Mouse (Mus musculus) small intestine, adult 2 months (tissue): ENCODE measurements around the gene Camk2n1.

ENCODE experiments used
- CTCF ChIP-seq: fragments of 200-500 bp; IDR thresholded peaks from 2 replicates; pipeline ENCODE4 v1.5.1; 2012; ENCODE audit warnings: low read depth, mild to moderate bottlenecking, control low read depth, inconsistent platforms, low read length, moderate library complexity, mixed read lengths; ENCODE audit not compliant: insufficient replicate concordance, insufficient read length; ENCODE audit errors: extremely low read depth
- POLR2A ChIP-seq: fragments of 200-500 bp; IDR thresholded peaks from 2 replicates; pipeline ENCODE4 v1.6.1; 2012; ENCODE audit warnings: low read depth, mild to moderate bottlenecking, control low read depth, inconsistent platforms, low read length, moderate library complexity

- TF ChIP-seq POLR2A: no peak
- no peak for TF ChIP-seq CTCF
These were observed 50.6 kb downstream of the Camk2n1 start for GRCm38 (mm10) chr4:138504632-138505101.
